Mouse (Mus musculus) thymus, postnatal 14 days (tissue): ENCODE results near the gene Arhgap15.

Source experiments
- DNase-seq: peaks from one replicate; pipeline ENCODE4 v3.0.0; 2021

Arhgap15 gene

DNA sequence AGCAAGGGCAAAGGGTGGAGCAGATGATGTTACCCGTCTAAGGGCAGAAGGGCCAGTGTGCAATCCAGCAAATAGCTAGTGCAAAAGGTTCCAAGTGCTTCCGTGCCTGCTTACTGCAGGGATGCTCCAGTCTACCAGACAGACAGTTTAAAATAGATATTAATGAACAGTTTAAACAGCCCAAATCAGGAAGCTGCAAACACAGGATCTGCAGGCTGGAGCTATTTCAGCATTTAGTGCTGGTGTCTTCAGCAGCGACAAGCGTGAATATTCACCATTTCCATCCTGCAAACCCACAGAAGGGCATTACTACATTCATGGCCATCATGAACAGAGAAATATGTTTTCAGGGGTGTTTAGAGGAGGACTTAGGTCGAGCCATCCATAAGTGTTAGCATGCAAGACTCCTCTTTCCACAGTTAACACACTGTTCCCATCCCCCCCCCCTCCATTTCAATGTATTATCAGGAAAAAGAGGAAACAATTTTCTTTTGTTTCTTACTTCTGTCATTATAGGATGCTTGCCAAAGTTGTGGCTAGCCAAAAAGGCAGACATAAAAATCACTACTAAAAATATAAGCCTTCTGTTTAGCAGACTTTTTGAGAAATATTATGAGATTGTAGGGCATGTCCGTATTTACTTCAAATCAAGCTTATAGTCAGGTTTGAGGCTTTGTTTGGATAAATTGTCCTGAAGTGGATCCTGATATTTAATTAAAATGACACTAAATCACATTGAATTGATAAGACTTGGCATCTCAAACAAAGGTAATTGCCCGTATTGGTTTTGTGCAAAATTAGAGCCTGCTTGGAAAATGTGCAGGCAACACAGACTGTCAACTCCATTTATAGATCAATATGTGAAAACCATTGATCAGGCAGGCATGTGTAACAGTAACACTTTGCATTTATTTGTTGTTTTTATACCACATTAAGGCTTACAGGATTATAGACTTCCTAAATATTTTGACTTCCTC is 35.4 kb downstream of the Arhgap15 start:
- no peak for DNase-seq

GRCm38 (mm10) chr2:43786101-43786500 is 37.5 kb downstream of the Arhgap15 start:
- DNase-seq, result no peak

DNA sequence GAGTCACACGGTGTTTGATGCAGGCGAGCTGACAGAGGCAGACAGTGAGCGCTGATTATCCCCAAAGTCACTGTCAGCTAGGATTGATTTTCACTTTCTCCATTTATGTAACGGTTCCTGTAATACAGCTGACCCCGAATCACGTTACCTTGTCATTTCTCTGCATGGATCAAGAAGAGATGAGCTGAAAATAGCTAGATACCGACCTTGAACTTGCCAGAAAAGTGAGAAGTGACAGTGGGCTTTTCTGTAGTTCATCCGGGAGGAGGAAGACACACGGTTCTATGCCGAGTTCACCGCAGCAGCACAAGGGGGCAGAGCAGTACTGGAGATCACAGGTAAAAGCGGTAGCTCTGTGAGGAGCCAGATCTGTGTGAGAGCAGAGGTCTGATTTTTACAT is 38.5 kb downstream of the Arhgap15 start:
- DNase-seq, result peak; percentile 22

- DNase-seq, result no peak
These were observed 39.9 kb downstream of the Arhgap15 start for GRCm38 (mm10) chr2:43788484-43788883.

GRCm38 (mm10) chr2:43790049-43790693 is 41.5 kb downstream of the Arhgap15 start:
- DNase-seq, result no peak

DNA sequence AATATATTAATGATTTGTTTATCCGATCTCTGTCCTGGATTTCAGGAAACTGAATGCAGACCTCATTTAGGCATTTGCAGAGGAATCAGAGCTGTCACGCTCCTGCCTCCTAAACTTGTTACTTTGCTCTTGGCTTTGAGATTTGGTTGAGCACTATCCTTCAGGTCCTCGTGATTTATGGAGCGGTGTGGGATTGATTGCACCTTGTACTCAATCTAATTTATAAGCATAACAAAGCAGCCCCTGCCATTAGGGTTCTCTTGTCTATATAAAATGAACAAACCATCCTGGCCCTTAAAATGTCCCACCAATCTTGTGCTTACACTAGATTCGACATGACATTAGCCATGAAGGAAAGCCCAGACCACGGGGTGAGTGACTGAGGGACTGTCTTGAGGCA is 43.0 kb downstream of the Arhgap15 start:
- no peak for DNase-seq

- DNase-seq, result no peak
These were observed 44.5 kb downstream of the Arhgap15 start for GRCm38 (mm10) chr2:43793105-43793504.

GRCm38 (mm10) chr2:43794700-43795099 is 46.1 kb downstream of the Arhgap15 start:
- no peak for DNase-seq

- DNase-seq, result no peak
These were observed 47.8 kb downstream of the Arhgap15 start for GRCm38 (mm10) chr2:43796448-43796847.

GRCm38 (mm10) chr2:43805960-43806744 is 57.5 kb downstream of the Arhgap15 start:
- DNase-seq, result no peak

- no peak for DNase-seq
These were observed 67.5 kb downstream of the Arhgap15 start for GRCm38 (mm10) chr2:43815896-43816787.

- no peak for DNase-seq
These were observed 68.4 kb downstream of the Arhgap15 start for GRCm38 (mm10) chr2:43816788-43817581.

- no peak for DNase-seq
These were observed 87.3 kb downstream of the Arhgap15 start for GRCm38 (mm10) chr2:43835931-43836330.

DNA sequence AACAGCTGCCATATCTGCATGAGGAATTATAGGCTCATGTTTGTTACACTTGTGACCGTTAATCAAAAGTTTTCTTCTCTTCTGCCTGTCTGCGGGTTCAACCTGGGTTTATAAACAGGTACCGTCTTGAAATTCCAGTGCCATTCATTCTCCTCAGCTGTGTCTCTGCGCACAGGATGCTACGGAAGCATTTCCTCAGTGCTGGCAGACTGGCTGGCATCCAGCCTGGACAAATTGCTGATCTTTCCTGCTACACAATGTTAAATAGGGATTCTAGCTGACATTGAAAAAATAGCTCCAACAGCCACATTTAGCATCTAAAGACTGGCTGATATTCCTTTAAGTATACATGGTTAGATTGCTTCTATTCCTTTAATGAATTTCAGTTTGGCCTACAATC is 93.0 kb downstream of the Arhgap15 start:
- DNase-seq, result no peak

- peak; percentile 10 for DNase-seq
These were observed 102.6 kb downstream of the Arhgap15 start for GRCm38 (mm10) chr2:43851195-43851594.

DNA sequence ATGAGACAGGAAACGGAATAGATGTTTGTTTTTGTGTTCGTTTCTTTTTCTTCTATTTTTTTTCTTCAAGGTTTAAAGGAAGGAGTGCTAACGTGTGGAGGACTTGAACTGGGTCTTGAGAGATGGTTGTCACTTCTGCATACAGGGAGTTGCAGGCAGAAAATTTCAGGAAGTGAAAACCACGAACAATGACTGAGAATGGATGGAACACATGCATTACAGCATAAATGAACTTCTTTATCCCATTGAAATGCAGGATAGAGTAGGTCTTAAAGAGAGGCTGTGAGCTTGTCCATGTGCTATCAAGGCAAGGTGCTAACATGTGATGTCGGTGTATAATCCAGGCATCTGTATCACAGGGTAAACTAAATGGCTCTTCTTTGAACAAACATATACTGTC is 114.1 kb downstream of the Arhgap15 start:
- no peak for DNase-seq

- peak; percentile 73 for DNase-seq
These were observed 153.9 kb downstream of the Arhgap15 start for GRCm38 (mm10) chr2:43902403-43902973.

- DNase-seq, result no peak
These were observed 158.9 kb downstream of the Arhgap15 start for GRCm38 (mm10) chr2:43907496-43907895.

- DNase-seq, result no peak
These were observed 165.5 kb downstream of the Arhgap15 start for GRCm38 (mm10) chr2:43914104-43914503.

GRCm38 (mm10) chr2:43923863-43924340 is 175.3 kb downstream of the Arhgap15 start:
- DNase-seq, result no peak

DNA sequence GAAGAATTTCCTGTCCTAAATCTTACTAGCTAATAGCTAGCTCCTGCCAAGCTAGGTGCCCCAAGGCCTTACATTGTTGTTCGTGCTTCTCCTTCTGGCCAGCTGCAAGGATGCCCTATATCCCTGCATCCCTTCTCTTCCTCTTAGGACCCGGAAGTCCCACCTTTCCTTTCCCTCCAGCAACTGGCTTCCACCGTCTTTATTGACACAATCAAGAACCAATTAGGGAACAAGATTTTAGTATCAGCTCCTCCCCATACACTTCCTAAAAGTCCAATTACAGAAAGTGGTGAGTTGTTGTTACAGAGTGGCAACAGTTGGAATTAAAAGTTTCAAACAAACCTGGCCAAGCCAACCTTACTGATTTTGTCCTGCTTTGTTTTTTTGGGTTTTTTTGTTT is 183.1 kb downstream of the Arhgap15 start:
- DNase-seq, result no peak
